Mouse (Mus musculus): Measurements from ENCODE around the gene Micall1.
A peak's percentile ranks its signal among the peaks of the same experiment; 100 is the strongest.

Micall1 gene

DNA sequence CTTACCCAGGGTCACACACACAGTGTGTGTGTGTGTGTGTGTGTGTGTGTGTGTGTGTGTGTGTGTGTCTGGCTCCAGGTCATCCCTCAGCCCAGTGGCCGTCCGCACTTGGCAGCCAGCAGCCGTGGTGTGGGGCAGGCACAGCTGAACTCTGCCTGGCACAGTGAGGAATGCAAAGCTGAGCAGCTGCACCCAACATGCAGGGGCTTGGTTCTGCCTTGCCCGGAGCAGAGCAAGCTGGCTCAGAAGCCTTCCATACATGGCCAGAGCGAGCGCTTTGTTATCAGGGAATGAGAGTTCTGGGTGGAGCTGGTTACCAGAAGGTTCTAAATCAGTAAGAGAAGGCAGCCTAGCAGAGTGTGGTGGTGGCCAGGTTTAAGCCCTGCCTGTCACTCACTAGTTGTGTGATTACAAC is 11.1 kb upstream of the Micall1 start:
- peak; percentile 21 for DNase-seq

DNA sequence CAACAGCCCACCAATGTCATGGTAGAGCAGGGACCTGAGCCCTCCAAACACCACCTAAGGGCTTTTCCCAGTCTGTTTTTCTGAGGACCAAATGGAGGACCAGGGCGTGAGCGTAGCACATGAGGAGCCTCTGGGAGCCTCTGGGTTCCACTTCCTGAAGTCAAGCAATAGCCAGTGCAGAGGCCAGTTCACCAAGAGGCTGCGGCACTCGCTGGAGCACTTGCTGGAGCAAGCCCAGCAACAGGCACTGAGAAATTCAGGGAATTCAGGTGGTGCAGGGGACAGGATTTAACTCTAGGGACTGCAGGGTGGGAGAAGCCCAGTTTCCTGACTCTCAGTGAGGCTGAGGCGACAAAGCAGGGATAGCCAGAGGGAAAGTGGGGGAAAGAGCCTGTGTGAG is 10.5 kb upstream of the Micall1 start:
- DNase-seq: no peak

DNA sequence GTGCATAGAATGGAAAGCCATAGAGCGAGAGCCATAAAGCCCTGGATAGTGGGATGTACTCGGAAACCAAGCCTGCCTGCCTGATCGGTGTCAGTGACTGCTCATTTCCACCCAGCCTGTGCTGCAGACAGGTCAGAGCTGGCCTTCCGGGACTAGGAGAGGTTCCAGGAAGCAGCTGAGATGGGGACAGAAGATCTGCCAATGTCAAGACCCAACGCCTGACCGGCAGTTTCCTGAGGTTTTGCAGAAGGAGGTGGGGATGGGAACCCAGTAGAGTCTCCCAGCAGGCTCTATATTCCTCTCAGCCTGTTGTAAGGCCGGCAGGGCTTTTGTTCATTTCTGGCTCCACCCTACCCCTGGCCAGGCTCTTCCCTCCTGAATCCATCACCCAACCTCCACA is 9.8 kb upstream of the Micall1 start:
- no peak for DNase-seq

DNA sequence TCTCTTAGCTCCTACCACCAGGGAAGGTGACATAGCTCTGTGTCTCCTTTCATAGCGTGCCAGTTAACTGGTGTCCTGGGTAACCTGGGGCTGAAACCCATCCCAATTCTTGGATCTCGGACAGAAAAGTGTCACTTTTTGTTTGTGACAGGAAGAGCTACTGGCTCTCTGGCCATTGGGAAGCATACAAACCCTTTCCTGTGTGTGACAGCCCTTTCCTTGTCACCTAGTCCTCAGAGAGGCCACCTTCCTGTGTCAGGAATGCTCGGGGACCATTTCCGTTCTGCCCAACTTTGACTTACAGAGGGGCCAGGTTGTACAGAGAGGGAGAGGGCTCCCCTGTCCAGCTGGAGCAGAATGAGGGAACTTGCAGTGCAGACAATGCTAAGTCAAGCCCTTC is 9.2 kb upstream of the Micall1 start:
- no peak for DNase-seq

DNA sequence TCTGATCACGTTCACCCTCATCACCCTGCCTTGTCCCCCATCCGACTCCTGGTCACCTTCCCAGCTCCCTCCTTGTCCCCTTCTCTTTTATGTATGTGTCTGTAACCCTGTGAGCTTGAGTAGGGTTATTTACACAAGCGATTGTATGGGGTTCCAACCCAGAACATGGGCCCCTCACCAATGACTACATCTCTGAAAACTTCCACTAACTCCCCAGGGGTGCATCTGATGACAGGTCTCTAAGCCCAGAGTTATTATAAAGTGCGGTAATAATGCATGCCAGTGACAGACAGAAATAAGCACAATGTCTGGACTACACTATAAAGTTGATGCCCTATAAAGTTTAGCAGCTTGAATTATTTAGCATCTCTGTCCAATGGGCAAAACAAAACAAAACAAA is 8.3 kb upstream of the Micall1 start:
- no peak for DNase-seq

DNA sequence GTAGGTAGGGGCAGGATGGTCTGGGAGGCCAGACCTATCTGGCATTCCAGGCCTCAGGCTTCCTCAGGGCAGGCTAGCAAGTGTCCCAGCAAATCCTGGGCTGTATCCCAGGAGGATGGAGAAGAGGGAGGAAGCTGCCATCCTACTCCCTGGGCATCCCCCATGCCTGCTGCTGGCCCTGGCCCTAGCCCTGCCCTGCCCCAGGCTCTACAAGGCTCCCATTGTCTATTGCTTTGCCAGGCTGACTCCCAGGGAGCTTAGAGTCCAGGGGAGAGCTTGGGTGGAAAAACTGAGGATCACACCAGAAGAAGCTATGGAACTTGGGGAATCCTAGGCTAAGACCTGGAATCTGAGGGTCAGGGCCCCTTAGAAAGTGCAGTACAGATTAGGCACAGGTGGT is 7.2 kb upstream of the Micall1 start:
- no peak for DNase-seq

DNA sequence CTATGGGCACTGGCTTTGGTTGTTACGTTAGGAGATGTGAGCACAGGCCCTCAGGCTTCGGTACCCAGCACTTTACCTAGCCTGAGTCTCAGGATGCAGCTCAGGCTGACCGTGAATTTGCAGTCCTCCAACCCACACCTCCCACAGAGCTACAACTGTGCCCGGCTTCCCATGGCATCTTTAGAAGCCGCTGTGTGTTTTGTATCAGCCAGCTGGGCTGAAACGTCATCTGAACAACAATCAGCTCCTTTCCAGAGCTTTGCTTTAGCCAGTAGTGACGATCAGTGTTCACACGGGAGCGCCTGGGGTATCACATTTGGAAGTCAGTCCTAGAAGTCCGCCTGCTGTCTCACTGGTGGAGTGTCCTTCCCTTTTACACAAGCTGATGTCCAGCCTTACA is 5.4 kb upstream of the Micall1 start:
- DNase-seq: no peak

DNA sequence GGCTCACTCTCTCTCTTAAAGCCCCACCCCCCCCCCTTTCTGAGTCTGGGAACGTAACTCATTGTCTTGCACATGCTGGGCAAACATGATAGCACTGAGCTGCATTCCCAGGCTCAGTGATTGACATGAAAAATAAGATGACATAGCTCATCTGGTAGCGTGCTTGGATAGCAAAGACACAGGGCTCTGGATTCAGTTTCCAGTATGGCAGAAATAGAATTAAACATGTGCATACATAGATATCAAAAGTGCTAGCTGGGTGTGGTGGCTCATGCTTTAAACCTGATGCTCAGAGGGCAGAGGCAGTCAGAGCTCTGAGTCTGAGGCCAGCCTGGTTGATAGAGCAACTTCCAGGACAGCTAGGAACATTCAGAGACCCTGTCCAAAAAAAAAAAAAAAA is 2.9 kb upstream of the Micall1 start:
- DNase-seq: no peak

DNA sequence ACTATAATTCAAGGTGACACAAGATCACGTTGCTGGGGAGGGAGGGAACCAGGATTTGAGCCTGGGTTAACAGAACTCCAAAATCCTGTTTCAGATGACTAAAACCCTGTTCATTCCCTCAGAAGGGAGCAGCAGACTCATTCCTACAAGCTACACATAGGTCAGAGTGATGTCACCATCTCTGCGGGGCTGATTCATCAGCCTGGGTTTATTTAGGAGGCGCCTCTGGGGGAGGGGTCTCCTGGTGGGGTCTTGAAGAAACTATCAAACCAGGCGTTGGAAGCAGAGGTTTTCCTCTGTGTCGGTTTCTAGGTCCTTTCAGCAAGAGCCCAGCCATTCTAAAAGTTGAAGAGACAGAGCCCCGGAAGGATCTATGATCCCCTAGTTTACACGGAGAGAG is 732 bp upstream of the Micall1 start:
- DNase-seq: no peak

DNA sequence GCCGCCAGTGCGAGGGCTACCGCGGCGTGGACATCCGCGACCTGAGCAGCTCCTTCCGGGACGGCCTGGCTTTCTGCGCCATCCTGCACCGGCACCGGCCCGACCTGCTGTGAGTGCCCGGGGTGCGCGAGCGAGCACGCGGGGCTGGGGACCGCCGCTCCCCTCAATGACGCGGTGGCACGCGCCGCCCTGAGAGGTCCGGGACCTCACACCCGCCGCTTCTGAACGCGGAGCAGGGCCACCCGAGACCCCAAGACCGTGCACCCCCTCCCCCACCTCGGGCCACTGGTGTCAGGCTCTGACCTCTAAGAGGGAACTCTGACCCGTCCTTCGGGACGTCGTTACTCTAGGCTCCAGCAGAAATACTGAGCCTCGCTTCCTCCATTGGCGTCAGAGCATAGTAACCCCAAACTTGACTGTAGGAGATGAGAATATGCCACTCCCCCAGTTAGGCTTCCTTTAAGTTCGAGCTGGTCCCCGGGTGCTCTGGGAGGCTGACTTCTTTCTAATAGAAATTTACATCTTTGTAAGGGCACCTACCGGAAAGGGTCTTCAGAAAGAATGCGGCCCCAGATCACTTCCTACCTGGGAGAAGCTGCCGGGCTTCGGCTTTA is 730 bp downstream of the Micall1 start:
- DNase-seq: no peak

DNA sequence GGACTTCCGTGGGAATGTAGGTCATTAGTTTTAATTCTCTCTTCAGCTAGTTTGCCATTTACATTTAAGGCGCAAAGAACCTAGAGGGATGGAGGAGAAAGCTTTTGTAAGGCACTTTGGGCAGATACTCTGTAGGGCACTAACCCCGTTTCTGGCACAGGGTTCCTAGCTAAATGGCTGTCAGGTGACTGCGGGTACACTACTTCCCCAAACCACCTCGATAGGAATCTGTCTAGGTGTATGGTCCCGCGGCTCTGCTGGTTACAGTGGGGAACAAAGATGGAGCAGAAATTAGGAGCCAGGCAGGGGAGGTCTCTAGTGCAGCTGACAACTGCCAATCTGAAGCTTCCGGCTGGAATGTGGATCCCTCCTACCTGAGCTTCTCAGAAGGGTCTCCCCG is 1.3 kb downstream of the Micall1 start:
- no peak for DNase-seq

DNA sequence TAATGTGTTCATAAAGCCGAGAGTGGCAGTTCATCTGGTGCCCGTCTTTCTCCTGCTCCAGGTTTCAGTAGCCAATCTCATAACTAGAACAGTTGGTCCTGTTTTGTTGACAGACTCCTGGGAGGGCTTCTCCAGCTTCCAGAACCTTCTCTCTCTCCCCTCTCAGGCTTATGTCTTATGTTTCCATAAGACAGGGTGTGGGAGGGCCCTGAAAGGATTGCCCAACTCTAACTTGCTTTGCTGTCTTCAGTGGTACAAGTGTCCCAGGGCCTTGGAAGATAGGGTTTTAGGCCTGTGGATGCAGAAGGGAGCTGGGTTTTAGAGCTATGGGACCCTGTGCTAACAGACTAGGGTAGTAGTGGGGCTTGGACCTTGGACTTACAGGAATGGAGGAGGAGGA is 1.8 kb downstream of the Micall1 start:
- no peak for DNase-seq

DNA sequence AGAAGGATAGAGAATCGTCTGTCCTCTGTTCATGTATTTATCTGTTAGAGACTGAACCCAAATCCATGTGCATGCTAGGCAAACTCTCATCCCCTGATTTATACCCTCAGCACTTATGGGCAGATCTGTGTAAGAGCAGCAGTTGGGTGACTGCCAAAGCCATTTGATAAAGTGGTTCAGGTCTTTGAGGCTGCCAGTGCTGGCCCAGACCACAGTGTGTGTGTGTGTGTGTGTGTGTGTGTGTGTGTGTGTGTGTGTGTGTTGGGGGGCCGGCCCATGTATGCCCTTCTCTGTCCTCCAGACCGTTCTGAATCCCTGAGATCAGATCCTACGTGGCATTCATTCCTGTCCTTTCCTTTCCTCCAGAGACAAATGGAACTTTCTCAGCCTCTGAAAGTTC is 3.1 kb downstream of the Micall1 start:
- DNase-seq: no peak

DNA sequence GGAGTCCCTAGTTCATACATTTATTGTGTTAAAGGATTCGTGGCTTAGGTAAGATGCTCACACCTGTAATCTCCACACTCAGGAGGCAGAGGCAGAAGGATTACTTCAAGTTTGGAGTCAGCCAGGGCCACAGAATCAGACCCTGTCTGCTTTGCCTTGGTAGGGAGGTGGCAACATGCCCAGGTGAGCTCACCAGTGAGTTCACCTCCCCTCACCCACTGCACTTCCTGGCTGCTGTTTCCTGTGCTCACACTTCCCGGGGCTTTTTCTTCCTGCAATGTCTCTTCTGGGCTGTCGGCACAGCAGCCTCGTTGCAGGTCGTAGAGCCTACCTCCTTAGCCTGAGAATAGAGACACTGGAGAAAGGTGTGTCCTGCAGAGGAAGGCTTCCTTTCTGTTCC is 6.6 kb downstream of the Micall1 start:
- no peak for DNase-seq

DNA sequence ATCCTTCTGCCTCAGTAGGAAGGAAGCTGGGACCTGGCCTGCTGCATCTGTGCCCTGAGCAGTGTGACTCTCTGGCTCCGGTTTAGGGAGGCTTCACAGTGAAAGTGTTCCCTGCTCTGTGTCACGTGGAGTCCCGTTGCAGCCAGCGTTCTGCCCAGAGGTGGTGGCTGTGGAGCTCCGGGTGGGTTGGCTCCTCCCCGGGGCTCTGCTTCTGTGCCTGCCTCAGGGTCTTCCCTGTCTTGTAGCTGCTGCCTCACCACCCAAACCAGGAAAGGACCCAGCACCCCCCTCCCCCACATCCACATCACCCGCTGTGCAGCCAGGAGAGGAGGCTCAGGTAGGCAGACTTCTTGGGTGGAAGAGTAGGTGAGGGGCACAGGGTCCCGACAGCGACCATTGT is 10.8 kb downstream of the Micall1 start:
- DNase-seq: no peak

DNA sequence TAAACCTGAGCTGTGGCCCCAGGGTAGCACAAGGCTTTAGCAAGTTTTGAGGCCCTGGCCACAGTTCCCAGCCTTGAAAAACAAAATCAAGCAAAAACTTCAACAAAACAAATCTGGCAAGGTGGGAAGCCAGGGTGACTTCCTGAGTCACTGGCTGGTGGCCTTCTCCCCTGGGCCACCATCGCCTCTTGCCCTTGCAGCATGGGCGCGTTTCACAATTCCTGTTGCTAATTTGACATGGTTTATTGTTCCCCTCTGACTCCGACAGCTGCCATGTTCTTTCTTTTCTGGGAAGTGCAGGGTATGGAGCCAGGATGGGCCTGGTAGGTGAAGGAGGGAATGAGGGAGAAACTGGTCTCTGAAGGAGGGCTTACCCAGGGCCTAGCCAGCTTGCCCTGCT is 13.4 kb downstream of the Micall1 start:
- no peak for DNase-seq

DNA sequence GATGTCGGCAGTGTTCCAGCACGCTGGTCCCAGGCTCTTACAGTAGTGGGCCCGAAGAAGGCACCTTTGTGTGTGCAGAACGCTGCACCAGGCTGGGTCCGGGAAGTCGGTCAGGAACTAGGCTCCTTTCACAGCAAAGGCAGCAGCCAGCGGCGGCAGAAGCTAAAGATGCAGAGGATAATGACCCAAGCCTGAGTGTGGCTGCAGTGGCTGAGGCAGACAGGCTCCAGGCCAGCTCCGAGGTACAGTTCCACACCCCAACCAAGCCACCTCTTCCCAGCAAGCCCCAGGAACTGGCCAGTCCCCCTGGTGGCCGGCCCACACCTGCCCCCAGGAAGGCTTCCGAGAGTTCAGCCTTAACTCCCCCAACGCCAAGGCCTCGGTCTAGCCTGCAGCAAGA is 13.8 kb downstream of the Micall1 start:
- DNase-seq: no peak

DNA sequence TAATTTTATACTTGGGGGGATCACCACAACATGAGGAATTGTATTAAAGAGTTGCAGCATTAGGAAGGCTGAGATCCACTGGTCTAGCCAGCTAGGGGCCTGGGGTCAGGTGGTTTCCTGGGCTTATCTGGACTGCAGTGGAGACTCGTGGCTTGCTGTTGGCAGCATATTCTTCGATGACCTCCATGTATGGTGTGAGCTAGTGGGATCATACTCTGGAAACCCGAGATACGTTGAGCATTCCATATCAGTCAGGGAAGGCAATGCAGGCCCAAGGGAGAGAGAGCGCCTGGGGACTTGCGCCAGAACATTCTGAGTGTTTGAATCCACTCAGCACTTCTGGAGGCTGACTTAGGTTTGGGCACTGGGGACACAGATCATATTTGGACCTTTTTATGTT is 15.1 kb downstream of the Micall1 start:
- DNase-seq: no peak

DNA sequence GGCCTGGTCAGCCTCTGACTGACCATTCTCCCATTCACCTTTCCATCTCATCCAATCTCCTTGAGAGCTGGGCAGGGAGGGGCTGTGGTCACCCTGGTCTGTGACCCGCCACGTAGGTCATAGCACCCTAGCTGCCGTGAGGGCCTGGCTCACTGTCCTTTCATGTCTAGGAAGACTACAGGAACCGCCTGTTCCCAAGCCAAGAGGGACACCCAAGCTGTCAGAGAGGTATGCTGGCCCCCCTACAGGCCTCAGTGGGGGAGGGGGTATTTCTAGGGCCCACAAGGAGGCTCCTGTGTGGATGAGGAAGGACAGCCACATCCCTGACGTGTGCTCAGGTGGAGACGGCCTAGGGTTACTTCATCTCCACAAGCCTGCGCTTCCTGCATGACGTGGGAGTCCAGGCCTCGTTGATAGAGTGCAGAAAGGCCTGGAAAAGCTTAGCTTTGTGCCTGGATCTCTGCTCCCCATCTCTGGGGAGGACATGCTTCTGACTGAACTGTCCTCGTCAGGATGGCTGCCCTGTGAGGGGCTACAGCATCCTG is 15.7 kb downstream of the Micall1 start:
- DNase-seq: no peak

DNA sequence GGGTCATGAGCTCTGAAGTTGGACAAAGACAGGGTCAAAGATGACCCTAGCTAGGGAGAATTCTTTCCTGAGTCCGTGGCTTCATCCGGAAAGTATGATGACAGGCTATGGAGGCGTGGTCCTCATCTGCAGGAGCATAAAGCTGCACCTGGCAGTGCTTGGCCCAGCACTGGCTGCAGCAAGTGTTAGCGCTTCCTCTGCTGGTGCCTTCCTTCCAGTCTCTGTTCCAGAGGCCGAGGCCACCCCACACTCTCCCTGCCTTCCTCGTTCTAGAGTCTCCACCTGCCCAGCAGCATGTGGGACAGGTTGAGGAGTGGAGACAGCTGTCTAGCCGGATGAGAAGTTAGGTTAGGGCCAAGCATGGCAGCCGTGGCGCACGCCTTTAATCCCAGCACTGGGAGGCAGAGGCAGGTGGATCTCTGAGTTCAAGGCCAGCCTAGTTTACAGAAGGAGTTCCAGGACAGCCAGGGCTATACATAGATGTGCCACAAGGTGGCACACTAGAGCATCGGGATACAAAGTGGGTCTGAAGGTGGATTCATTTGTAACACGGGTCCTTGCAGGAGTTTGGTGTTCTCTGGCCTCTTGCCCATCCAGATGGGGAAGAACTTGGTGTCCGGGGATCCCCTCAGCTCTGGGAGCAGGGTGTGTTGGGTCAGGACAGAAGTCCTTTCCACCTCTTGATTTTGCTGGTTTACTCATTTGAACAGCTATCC is 17.7 kb downstream of the Micall1 start:
- DNase-seq: peak; percentile 41

DNA sequence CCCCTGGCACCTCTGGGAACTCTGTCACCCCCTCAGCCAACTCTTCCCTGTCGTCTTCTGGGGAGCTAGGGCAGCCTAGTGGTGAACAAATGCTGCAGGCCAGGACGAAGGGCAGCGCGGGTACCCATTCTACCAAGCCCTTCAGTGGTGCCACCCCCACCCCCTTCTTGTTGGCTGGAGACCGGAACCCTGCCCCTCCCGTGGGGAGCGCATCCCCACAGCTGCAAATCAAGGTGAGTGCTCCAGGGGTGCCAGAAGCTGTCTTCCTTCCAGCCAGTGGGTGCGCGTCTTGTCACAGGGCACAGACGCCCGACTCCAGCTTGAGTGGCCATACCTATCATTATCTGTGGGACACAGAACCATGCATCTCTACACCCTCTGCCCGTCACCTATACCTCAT is 18.4 kb downstream of the Micall1 start:
- DNase-seq: no peak

DNA sequence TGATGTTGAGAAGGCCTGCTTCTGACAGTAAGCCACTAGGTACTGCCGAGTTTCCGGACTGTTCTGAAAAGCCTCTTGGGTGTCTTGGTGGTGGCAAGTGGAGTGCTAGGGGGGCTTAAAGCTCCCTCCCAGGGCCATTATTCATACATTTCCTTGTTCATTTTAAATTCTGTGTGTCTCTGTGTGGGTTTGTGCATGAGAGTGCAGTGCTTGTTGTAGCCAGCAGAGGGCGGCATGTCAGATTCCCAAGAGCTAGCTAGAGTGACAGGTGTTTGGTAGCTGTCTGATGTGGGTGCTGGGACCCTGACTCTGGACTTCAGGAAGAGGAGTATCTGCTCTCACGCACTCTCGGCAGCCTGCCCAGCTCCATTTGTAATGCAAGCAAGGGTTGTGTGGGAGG is 19.5 kb downstream of the Micall1 start:
- no peak for DNase-seq

DNA sequence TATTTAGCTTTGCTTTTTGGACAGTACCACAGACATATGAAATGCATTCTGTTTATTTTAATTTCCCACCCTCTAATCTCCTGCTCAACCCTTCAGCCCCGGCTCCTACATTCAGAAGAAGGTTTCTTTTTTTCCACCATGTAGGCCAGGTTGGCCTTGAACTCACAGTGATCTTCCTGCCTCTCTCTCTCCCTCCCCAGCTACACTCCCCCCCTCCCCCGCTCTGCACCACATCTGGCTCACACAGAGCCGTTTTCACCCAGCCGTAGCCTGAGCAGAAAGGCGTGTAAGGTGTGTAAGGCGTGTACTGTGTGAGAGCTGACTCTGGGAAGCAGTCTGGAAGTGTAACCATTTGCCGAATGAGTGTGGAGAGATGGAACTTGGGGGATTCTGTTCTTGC is 20.6 kb downstream of the Micall1 start:
- DNase-seq: no peak

DNA sequence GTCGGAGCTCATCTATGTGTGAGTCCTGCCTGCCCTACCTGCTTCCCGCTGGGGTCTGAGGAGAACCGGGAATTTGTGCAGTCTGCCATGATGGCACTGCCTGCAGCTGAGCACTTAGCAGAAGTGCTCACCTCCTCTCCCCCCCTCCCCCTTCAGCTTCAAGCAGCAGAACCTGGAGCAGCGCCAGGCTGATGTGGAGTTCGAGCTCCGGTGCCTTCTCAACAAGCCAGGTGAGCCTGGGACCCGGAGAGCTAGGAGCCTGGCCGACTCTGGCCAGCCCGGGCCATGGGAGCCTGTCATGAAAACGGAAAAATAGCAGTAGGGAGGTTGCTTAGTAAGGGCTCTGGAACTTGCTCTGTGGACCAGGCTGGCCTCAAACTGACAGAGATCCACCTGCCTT is 22.1 kb downstream of the Micall1 start:
- no peak for DNase-seq

DNA sequence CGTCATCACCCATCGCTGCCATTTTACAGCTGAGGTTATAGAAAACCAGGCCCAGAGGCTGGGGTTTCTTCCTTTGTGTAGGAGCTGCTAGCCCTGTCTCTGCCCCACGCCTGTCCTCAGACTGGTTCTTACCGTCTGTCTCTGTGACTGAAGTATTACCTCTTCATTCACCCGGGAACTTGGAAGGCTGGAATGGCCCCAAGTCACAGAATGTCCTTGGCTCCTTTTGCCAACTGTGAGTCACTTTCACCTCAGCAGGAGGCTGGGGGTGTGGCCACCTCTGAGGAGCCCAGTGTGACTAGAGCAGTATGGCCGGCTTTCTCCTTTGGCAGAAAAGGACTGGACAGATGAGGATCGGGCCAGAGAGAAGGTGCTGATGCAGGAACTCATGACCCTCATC is 22.7 kb downstream of the Micall1 start:
- no peak for DNase-seq

All from right cerebral cortex, postnatal 14 days (tissue).